Mouse (Mus musculus) midbrain, embryonic 12.5 days (tissue): ENCODE data around the gene Olfr458. TPM values are rescaled to one million over a fixed set of nuclear protein-coding genes. Genes with fewer than 3 reads are reported as not detected.
"Not testable (repeated sequence)": the region's sequence is repeated elsewhere in the genome, so short reads cannot be mapped to it uniquely, and the experiment has no call there.

ENCODE experiments used
- ATAC-seq: fragments of 200-750 bp; cut with Nextera tagmentation; 2 replicates; pipeline ENCODE4 v1.8.0; 2017; ENCODE audit warnings: low read depth, moderate TSS enrichment, moderate library complexity; ENCODE audit not compliant: low FRiP score
- H3K27ac ChIP-seq: fragments of 300-500 bp; sonication (generic); replicated peaks from 2 replicates; pipeline ENCODE4 v1.5.1; 2016; ENCODE audit warnings: mild to moderate bottlenecking
- H3K27me3 ChIP-seq: fragments of 300-500 bp; sonication (generic); 2 replicates; pipeline ENCODE4 v1.6.1; 2016; ENCODE audit warnings: mild to moderate bottlenecking
- H3K36me3 ChIP-seq: fragments of 300-500 bp; sonication (generic); 2 replicates; pipeline ENCODE4 v1.6.1; 2016
- H3K4me1 ChIP-seq: fragments of 300-500 bp; sonication (generic); 2 replicates; pipeline ENCODE4 v1.6.1; 2016
- H3K4me2 ChIP-seq: fragments of 300-500 bp; sonication (generic); replicated peaks from 2 replicates; pipeline ENCODE4 v1.6.1; 2016; ENCODE audit warnings: mild to moderate bottlenecking, moderate library complexity
- H3K4me3 ChIP-seq: fragments of 300-500 bp; sonication (generic); 2 replicates; pipeline ENCODE4 v1.5.1; 2016; ENCODE audit warnings: mild to moderate bottlenecking
- H3K9ac ChIP-seq: fragments of 300-500 bp; sonication (generic); replicated peaks from 2 replicates; pipeline ENCODE4 v1.6.1; 2016; ENCODE audit warnings: mild to moderate bottlenecking, moderate library complexity
- H3K9me3 ChIP-seq: fragments of 300-500 bp; sonication (generic); 2 replicates; pipeline ENCODE4 v1.6.1; 2016; ENCODE audit warnings: mild to moderate bottlenecking
- WGBS: fragments of 180-500 bp; shearing (Covaris S2); methylation state at CpG from one replicate; pipeline ENCODE4 v1.1.7; 2016; 5-methylcytosine and 5-hydroxymethylcytosine counted together
- polyA plus RNA-seq: library from polyadenylated mRNA; unstranded; fragments of >200 nt; fragmentation: Nextera tagmentation; extraction: Ambion mirVana; gene quantifications from 2 replicates; pipeline ENCODE4 v1.2.1, GENCODE M21; 2016

Gene Olfr458
- not detected in 2 replicates for polyA plus RNA-seq

DNA sequence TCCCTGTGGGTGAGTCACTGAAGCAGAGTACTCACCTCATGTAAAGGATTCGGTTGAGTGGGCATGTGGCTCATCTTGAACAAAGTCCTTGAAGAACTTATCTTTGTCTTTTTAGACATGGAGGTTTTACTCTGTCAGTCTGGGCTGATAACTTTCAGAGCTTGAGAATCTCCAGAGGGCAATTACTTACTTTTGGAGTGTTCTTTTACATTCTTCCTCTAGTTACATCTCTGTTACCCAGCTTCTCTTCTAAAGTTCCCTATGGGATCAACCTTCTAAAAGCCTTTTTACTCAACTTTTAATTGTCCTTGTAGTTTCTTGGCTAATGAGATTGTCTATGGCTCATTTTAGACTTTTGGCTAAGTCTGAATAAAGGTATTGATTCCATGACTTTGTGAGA, at the start of gene Olfr458:
Olfr458 (minus strand) TSS at position 101 of the 400 bp plus-strand sequence.
- Histone ChIP-seq H3K9ac (no peak within 1 kb of the TSS), H3K27ac (no peak within 1 kb of the TSS), H3K27me3 (no peaks in the 10 kb centered on the region), H3K9me3 (no peaks in the 10 kb centered on the region), H3K4me2 (no peak within 1 kb of the TSS), H3K36me3 (no peaks in the 10 kb centered on the region), H3K4me1 (no peaks in the 10 kb centered on the region), H3K4me3 (no peak within 1 kb of the TSS)
- ATAC-seq = no peak
- 93% methylated on average over 1 of the region's 1 CpGs for WGBS

DNA sequence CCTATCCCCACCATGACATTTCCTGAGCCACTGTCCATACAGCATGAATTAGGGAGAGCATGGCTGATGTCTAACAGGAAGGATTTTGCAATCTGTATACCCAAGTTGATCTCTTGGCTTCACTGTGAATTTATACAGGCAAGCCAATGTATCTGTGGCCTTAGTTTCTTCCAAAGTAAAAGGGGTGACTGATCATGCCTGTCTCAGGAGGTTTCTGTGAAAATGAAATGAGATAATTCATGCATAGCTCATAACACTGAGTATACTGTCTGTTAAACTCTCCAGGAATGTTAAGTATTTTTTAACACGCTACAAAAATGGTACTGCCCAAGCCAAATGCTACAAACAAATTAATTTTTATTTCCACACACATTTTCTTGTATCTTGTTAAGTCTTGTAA, 48.5 kb upstream of the Olfr458 start:
- Histone ChIP-seq H3K27ac (no peak overlapping the region), H3K4me3 (no peak overlapping the region), H3K9ac (no peak overlapping the region), H3K27me3 (no peaks in the 10 kb centered on the region), H3K4me2 (no peak overlapping the region), H3K4me1 (no peaks in the 10 kb centered on the region), H3K36me3 (no peaks in the 10 kb centered on the region), H3K9me3 (no peaks in the 10 kb centered on the region)
- WGBS = 91% methylated on average over 1 of the region's 1 CpGs
- no peak for ATAC-seq

DNA sequence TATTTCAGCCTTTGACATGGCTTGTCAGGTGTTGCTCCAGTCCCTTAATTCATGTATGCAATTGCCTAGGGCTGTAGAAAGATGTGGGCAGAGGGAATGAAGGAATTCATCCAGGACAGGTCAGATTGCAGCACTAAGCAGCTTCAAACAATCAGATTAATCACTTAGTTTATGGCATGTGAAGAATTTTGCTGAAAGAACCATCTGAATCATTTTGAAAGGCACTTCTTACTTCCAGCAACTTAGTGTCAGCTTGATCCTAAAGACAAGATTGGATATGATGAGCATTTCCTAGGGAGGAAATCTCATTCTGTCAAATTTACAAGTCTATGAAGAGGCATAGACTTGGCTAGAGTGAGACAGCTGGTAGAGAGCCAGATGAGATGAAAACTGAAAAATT, 44.3 kb upstream of the Olfr458 start:
- Histone ChIP-seq H3K4me3 (no peak overlapping the region), H3K27ac (no peak overlapping the region), H3K9me3 (no peaks in the 10 kb centered on the region), H3K4me1 (no peaks in the 10 kb centered on the region), H3K36me3 (no peaks in the 10 kb centered on the region), H3K4me2 (no peak overlapping the region), H3K9ac (no peak overlapping the region), H3K27me3 (no peaks in the 10 kb centered on the region)
- no peak for ATAC-seq

DNA sequence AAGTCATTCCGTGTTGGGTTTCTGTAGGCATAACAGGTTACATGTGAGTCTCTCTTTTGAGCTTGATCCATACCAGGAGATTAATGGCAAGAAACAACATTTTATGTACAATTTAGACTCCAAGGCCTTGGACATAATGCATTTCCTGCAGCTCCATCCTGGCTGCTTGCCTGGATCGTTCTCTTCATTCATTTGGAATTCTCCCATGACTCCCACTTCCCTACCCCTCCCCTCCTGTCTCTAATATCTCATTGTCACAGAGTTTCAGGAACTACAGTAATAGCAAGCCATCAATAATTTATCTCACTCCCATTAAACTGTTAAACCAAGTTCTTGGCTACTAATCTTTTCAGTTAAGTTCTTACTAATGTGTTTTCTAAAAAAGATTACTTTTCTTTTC, 38.5 kb upstream of the Olfr458 start:
- WGBS = 89% methylated on average over 2 of the region's 2 CpGs
- Histone ChIP-seq H3K27ac (no peak overlapping the region), H3K4me3 (no peak overlapping the region), H3K9me3 (no peaks in the 10 kb centered on the region), H3K4me2 (no peak overlapping the region), H3K36me3 (no peaks in the 10 kb centered on the region), H3K9ac (no peak overlapping the region), H3K27me3 (no peaks in the 10 kb centered on the region), H3K4me1 (no peaks in the 10 kb centered on the region)
- ATAC-seq = no peak

DNA sequence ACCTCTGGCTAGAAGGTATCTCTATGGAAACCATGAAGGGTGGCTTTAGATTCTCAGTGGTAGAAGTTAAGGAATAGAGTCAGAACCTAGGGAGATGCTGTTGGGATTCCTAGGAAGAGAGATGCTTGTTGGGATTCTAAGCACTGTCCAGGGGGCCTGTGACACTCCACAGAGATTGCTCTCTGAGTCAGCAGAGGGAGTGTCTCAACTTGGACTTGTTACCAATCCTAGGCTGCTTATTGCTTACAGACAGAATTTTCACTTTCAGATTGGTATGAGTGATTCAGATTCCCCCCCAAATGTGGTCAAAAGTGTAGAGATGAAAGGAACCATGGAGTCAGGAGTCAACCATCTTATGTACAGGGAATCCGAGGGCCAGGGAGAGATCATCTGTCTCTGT, 24.7 kb upstream of the Olfr458 start:
- ATAC-seq = no peak
- Histone ChIP-seq H3K9ac (no peak overlapping the region), H3K4me2 (no peak overlapping the region), H3K27ac (no peak overlapping the region), H3K4me3 (no peak overlapping the region), H3K9me3 (no peaks in the 10 kb centered on the region), H3K4me1 (no peaks in the 10 kb centered on the region), H3K27me3 (no peaks in the 10 kb centered on the region), H3K36me3 (no peaks in the 10 kb centered on the region)
- 91% methylated on average over 1 of the region's 1 CpGs for WGBS

DNA sequence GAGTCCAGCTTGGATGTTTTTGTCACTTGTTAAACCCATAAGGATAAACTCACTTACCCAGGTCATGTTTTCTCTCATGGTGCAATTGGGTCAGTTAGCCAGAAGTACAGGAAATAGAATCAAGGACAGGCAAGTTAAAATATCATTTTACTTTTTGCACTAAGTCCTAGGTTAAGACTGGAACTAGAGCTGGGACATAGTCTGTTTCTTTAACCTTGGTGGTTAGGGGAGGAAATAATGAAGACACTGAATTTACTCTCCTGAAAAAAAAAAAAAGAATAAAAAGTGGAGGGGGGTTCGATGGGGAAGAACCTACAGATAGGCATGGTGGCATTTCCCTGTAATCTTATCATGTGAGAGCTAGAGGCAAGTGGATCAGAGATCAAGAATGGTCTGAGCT, 22.1 kb upstream of the Olfr458 start, which contains the start of gene Olfr456:
Olfr456 (minus strand) TSS at position 101 of the 400 bp plus-strand sequence.
- Histone ChIP-seq H3K4me3 (no peak within 1 kb of the TSS), H3K4me2 (no peak within 1 kb of the TSS), H3K36me3 (no peaks in the 10 kb centered on the region), H3K27ac (no peak within 1 kb of the TSS), H3K9ac (no peak within 1 kb of the TSS), H3K4me1 (no peaks in the 10 kb centered on the region), H3K27me3 (no peaks in the 10 kb centered on the region), H3K9me3 (no peaks in the 10 kb centered on the region)
- ATAC-seq = no peak
- WGBS = 95% methylated on average over 1 of the region's 1 CpGs

DNA sequence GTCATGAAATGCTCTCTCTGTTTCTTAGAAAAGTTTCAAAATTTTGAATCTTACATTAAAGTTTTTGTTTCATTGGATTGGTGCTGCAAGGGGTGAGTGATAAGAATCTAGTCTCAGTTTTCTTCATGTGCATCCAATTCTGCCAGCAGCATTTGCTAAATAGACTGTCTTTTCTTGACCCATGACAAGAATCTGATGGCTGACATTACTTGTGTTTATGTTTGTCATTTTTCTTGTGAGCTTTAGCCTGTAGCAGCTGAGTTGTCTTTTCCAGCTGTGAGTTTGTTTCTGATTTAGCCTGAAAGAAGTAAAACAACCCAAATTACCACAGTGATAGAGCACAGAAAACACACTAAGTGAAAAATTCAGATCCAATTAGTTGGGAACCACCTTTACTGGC, 19.6 kb upstream of the Olfr458 start:
- no peak overlapping the region for H3K9ac ChIP-seq
- no peaks in the 10 kb centered on the region for H3K27me3 ChIP-seq
- no peak overlapping the region for H3K27ac ChIP-seq
- H3K9me3 ChIP-seq = no peaks in the 10 kb centered on the region
- H3K4me3 ChIP-seq = no peak overlapping the region
- H3K4me1 ChIP-seq = no peaks in the 10 kb centered on the region
- no peak for ATAC-seq
- H3K36me3 ChIP-seq = no peaks in the 10 kb centered on the region
- no peak overlapping the region for H3K4me2 ChIP-seq

DNA sequence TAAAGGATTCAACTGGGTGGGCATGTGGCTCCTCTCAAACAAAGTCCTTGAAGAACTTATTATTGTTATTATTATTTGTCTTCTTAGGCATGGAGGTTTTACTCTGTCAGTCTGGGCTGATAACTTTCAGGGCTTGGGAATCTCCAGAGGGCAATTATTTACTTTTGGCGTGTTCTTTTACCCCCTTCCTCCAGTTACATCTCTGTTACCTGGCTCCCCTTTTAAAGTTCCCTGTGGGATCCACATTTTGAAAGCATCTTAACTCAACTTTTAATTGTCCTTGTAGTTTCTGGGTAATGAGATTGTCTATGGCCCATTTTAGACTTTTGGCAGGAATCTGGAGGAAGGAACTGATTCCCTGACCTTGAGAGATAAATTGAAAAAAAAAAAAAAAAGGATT, 11.2 kb upstream of the Olfr458 start, which contains the start of gene Olfr457:
Olfr457 (minus strand) TSS at position 101 of the 400 bp plus-strand sequence.
- no peaks in the 10 kb centered on the region for H3K4me1 ChIP-seq
- 76% methylated on average over 1 of the region's 1 CpGs for WGBS
- H3K4me2 ChIP-seq = no peak within 1 kb of the TSS
- no peak for ATAC-seq
- H3K27ac ChIP-seq = no peak within 1 kb of the TSS
- no peaks in the 10 kb centered on the region for H3K27me3 ChIP-seq
- H3K4me3 ChIP-seq = no peak within 1 kb of the TSS
- no peak within 1 kb of the TSS for H3K9ac ChIP-seq
- H3K36me3 ChIP-seq = no peaks in the 10 kb centered on the region
- no peaks in the 10 kb centered on the region for H3K9me3 ChIP-seq

DNA sequence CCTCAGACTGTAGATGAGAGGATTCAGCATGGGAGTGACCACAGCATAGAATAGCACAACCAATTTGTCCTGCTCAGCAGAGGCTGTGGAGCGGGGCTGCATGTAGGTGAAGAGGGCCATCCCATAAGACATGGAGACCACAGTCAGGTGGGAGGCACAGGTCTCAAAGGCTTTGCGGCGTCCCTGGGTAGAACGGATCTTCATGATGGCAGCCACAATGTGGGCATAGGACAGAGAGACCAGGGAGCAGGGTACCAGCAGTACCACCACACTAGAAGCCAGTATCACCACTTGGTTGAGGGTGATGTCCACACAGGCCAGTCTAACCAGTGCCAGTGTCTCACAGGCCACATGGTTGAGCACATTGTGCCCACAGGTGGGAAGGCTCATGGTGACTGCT, 6.3 kb upstream of the Olfr458 start:
- 99% methylated on average over 4 of the region's 4 CpGs for WGBS
- not testable (repeated sequence) for H3K27ac ChIP-seq, H3K4me2 ChIP-seq, H3K4me1 ChIP-seq, H3K9ac ChIP-seq, ATAC-seq, H3K4me3 ChIP-seq, H3K27me3 ChIP-seq, H3K36me3 ChIP-seq, H3K9me3 ChIP-seq

DNA sequence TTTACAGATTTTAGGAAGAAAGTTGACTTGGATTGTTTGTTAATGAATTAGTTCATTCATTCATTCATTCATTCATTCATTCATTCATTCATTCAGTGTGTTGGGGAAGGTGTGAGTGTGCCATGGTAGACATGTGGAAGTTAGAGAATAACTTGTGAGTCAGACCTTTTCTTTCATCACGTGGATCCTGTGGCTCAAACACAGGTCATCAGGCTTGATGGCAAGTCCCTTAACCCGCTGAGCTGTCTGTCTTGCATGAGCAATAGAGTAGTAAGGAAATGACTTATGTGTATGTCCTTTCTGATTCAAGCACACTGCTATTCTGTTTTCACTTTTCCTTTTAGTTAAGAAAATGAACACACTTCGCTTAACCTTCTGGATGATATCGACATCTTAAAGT, 5.5 kb upstream of the Olfr458 start:
- no peaks in the 10 kb centered on the region for H3K4me1 ChIP-seq
- no peak overlapping the region for H3K9ac ChIP-seq
- no peaks in the 10 kb centered on the region for H3K36me3 ChIP-seq
- no peak overlapping the region for H3K4me3 ChIP-seq
- no peaks in the 10 kb centered on the region for H3K27me3 ChIP-seq
- no peak overlapping the region for H3K27ac ChIP-seq
- ATAC-seq = no peak
- no peak overlapping the region for H3K4me2 ChIP-seq
- H3K9me3 ChIP-seq = no peaks in the 10 kb centered on the region
- WGBS = 96% methylated on average over 4 of the region's 4 CpGs

DNA sequence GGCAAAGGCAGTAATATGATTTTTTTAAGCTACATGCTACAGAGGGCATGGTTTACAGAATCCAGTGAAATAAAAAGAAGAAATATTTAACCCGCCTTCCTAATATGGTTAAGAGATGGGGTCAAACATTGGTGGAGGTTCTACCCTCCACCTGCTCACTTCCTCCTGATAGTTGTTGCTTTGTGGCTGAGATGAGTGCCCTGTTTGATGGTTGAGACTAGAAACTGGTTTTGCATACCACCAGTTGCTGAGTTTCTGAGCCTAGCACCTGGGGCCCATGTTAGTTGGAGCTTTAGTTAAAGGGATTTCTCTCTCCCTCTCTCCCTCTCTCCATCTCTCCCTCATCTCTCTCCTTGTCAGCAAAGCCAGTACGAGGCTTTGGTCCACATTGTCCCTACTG, 17.6 kb downstream of the Olfr458 start:
- Histone ChIP-seq H3K27me3 (no peaks in the 10 kb centered on the region), H3K9me3 (no peaks in the 10 kb centered on the region), H3K4me2 (no peak overlapping the region), H3K4me1 (no peaks in the 10 kb centered on the region), H3K9ac (no peak overlapping the region), H3K4me3 (no peak overlapping the region), H3K36me3 (no peaks in the 10 kb centered on the region), H3K27ac (no peak overlapping the region)
- no peak for ATAC-seq
- WGBS = 81% methylated on average over 2 of the region's 2 CpGs

DNA sequence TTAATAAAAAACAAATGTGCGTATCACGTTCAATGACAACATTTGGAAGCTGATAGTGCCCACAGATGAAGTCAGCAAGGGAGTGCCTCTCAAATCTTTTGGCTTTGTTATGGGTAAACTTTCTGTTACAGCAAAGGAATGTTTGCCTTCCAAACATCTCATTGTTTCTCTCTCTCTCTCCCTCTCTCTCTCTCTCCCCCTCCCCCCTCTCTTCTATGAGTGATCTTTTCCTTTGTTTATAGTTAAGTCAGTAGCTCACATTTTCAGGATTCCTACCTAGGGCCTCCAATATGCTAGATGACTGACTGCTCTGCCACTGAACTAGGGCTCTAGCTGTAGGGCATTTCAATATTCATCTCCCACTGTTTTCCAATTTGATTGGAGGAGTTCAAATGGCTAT, 20.5 kb downstream of the Olfr458 start:
- Histone ChIP-seq H3K4me2 (no peak overlapping the region), H3K36me3 (no peaks in the 10 kb centered on the region), H3K27ac (no peak overlapping the region), H3K4me1 (no peaks in the 10 kb centered on the region), H3K9me3 (no peaks in the 10 kb centered on the region), H3K9ac (no peak overlapping the region), H3K27me3 (no peaks in the 10 kb centered on the region), H3K4me3 (no peak overlapping the region)
- ATAC-seq = no peak
- 86% methylated on average over 2 of the region's 2 CpGs for WGBS

DNA sequence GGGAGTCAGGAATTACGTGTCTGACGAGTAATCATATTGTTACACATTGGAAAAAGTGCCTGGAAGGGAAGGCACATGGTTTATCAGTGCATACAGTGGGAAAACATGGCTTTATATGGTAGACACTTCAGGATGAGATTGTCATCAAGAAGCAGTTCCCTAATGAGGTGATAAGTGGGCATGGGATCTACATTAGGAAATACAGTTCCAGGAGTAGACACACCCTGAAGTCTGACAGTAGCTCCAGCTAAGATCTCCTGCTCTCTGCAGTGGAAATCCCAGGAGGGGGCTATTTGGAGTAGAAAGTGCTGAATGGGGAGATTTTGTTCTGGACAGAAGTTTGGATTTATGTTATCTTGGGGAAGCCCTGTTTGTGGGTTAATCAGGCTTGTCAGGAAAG, 23.6 kb downstream of the Olfr458 start:
- ATAC-seq = no peak
- Histone ChIP-seq H3K27ac (no peak overlapping the region), H3K4me3 (no peak overlapping the region), H3K9ac (no peak overlapping the region), H3K36me3 (no peaks in the 10 kb centered on the region), H3K27me3 (no peaks in the 10 kb centered on the region), H3K4me1 (no peaks in the 10 kb centered on the region), H3K4me2 (no peak overlapping the region), H3K9me3 (no peaks in the 10 kb centered on the region)
- 81% methylated on average over 2 of the region's 2 CpGs for WGBS
